Mouse (Mus musculus) forebrain, embryonic 11.5 days (tissue): Measurements from ENCODE around the gene Rbm38. TPM values are rescaled to one million over a fixed set of nuclear protein-coding genes. Genes with fewer than 3 reads are reported as not detected.

Source experiments
- ATAC-seq: fragments of 200-750 bp; cut with Nextera tagmentation; replicated peaks from 2 replicates; pipeline ENCODE4 v1.8.0; 2017; ENCODE audit warnings: moderate TSS enrichment; ENCODE audit not compliant: low FRiP score
- DNase-seq: peaks from one replicate; pipeline ENCODE4 v3.0.0-alpha.2; 2017; ENCODE audit warnings: low spot score
- H3K27ac ChIP-seq: fragments of 300-500 bp; sonication (generic); 2 replicates; pipeline ENCODE4 v1.5.1; 2014; ENCODE audit warnings: low read depth, low read length
- H3K27me3 ChIP-seq: fragments of 300-500 bp; sonication (generic); 2 replicates; pipeline ENCODE4 v1.6.1; 2014; ENCODE audit warnings: mild to moderate bottlenecking, low read length, mixed read lengths; ENCODE audit not compliant: control insufficient read depth, insufficient read depth
- H3K36me3 ChIP-seq: fragments of 300-500 bp; sonication (generic); 2 replicates; pipeline ENCODE4 v1.6.1; 2014; ENCODE audit warnings: mild to moderate bottlenecking, low read length, moderate library complexity, mixed read lengths; ENCODE audit not compliant: control insufficient read depth, insufficient read depth
- H3K4me1 ChIP-seq: fragments of 300-500 bp; sonication (generic); replicated peaks from 2 replicates; pipeline ENCODE4 v1.6.1; 2014; ENCODE audit warnings: low read length, mixed read lengths; ENCODE audit not compliant: control insufficient read depth, insufficient read depth
- H3K4me2 ChIP-seq: fragments of 300-500 bp; sonication (generic); 2 replicates; pipeline ENCODE4 v1.6.1; 2014; ENCODE audit warnings: low read depth, mild to moderate bottlenecking, low read length, moderate library complexity, mixed read lengths; ENCODE audit not compliant: severe bottlenecking
- H3K4me3 ChIP-seq: fragments of 300-500 bp; sonication (generic); 2 replicates; pipeline ENCODE4 v1.5.1; 2014; ENCODE audit warnings: low read depth, low read length
- H3K9ac ChIP-seq: fragments of 300-500 bp; sonication (generic); 2 replicates; pipeline ENCODE4 v1.6.1; 2014; ENCODE audit warnings: low read length
- H3K9me3 ChIP-seq: fragments of 300-500 bp; sonication (generic); 2 replicates; pipeline ENCODE4 v1.6.1; 2016; ENCODE audit warnings: low read length, mixed read lengths; ENCODE audit not compliant: control insufficient read depth
- WGBS: fragments of 180-500 bp; shearing (Covaris S2); extraction: QIAGEN DNeasy Blood & Tissue Kit; methylation state at CpG from one replicate; pipeline ENCODE4 v1.1.7; 2014; 5-methylcytosine and 5-hydroxymethylcytosine counted together
- polyA plus RNA-seq: library from polyadenylated mRNA; unstranded; fragments of >200 nt; fragmentation: Nextera tagmentation; extraction: Ambion mirVana; gene quantifications from 2 replicates; pipeline ENCODE4 v1.2.1, GENCODE M21; 2014

Gene Rbm38
- polyA plus RNA-seq, 1 experiment from 2014 or later = 111 TPM

GRCm38 (mm10) chr2:173063219-173063618, 42.9 kb downstream of the Rbm38 start:
- Histone ChIP-seq H3K9ac (no peak overlapping the region), H3K27ac (no peak overlapping the region), H3K36me3 (no peaks in the 10 kb centered on the region), H3K4me1 (peaks cover 3% of the 10 kb centered on the region; the same call in 1 of the 2 replicates), H3K4me2 (no peak overlapping the region), H3K27me3 (no peaks in the 10 kb centered on the region), H3K9me3 (no peaks in the 10 kb centered on the region), H3K4me3 (no peak overlapping the region)
- DNase-seq (no peak), ATAC-seq (no peak)
- 89% methylated on average over 1 of the region's 1 CpGs for WGBS

GRCm38 (mm10) chr2:173064864-173065263, 44.6 kb downstream of the Rbm38 start:
- no peak for ATAC-seq
- 93% methylated on average over 2 of the region's 2 CpGs for WGBS
- no peak overlapping the region for H3K4me2 ChIP-seq

GRCm38 (mm10) chr2:173072948-173073347, 52.6 kb downstream of the Rbm38 start:
- no peak for ATAC-seq
- Histone ChIP-seq H3K27ac (no peak overlapping the region), H3K4me3 (no peak overlapping the region), H3K27me3 (no peaks in the 10 kb centered on the region), H3K36me3 (no peaks in the 10 kb centered on the region), H3K9me3 (no peaks in the 10 kb centered on the region), H3K4me2 (no peak overlapping the region), H3K9ac (no peak overlapping the region), H3K4me1 (no peaks in the 10 kb centered on the region)
- DNase-seq = no peak
- WGBS = 93% methylated on average over 7 of the region's 7 CpGs

More at GRCm38 (mm10) chr2:173064864-173065263, 44.6 kb downstream of the Rbm38 start:
- no peak overlapping the region for H3K4me3 ChIP-seq
- no peaks in the 10 kb centered on the region for H3K36me3 ChIP-seq
- H3K9me3 ChIP-seq = no peaks in the 10 kb centered on the region
- H3K9ac ChIP-seq = no peak overlapping the region
- H3K27ac ChIP-seq = no peak overlapping the region
- no peaks in the 10 kb centered on the region for H3K4me1 ChIP-seq
- no peak for DNase-seq
- no peaks in the 10 kb centered on the region for H3K27me3 ChIP-seq

DNA sequence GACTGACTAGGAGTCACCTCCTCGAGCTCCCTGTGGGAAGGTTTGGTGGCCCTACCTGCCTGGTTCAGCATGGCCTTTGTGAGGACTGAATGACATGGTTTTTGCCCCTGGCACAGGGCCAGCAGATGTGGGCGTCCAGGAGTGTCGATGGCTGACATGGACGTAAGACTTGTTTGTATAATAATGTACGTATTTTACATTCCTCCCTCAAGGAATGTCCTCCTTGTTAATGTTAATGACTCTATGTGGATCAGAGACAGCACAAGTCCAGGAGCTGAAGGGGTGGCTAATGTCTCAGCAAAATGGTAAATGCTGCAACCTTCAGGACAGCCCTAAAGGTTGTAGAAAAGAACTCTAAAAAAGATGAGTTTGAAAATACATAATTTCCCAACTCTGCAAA, 53.4 kb downstream of the Rbm38 start:
- Histone ChIP-seq H3K4me1 (no peaks in the 10 kb centered on the region), H3K27me3 (no peaks in the 10 kb centered on the region), H3K9me3 (no peaks in the 10 kb centered on the region), H3K4me2 (no peak overlapping the region), H3K9ac (no peak overlapping the region), H3K4me3 (no peak overlapping the region), H3K36me3 (no peaks in the 10 kb centered on the region), H3K27ac (no peak overlapping the region)
- ATAC-seq (no peak), DNase-seq (no peak)
- WGBS = 78% methylated on average over 5 of the region's 5 CpGs

- no peaks in the 10 kb centered on the region for H3K27me3 ChIP-seq
Measured at GRCm38 (mm10) chr2:173076921-173077320, 56.6 kb downstream of the Rbm38 start.

GRCm38 (mm10) chr2:173079766-173080549, 59.7 kb downstream of the Rbm38 start:
- 60% methylated on average over 10 of the region's 10 CpGs for WGBS
- no peak overlapping the region for H3K27ac ChIP-seq
- no peaks in the 10 kb centered on the region for H3K36me3 ChIP-seq
- no peak overlapping the region for H3K4me2 ChIP-seq
- H3K9ac ChIP-seq = no peak overlapping the region
- no peak for DNase-seq
- H3K27me3 ChIP-seq = no peaks in the 10 kb centered on the region
- 0 out of 2 replicates have a peak, but pooled peaks cover 2% of the 10 kb centered on the region for H3K4me1 ChIP-seq
- no peaks in the 10 kb centered on the region for H3K9me3 ChIP-seq
- no peak overlapping the region for H3K4me3 ChIP-seq
- no peak for ATAC-seq

More at GRCm38 (mm10) chr2:173076921-173077320, 56.6 kb downstream of the Rbm38 start:
- ATAC-seq (no peak), DNase-seq (no peak)
- Histone ChIP-seq H3K36me3 (no peaks in the 10 kb centered on the region), H3K27ac (no peak overlapping the region), H3K4me1 (no peaks in the 10 kb centered on the region), H3K9me3 (no peaks in the 10 kb centered on the region), H3K9ac (no peak overlapping the region), H3K4me3 (no peak overlapping the region), H3K4me2 (no peak overlapping the region)
- 89% methylated on average over 9 of the region's 9 CpGs for WGBS

GRCm38 (mm10) chr2:173080785-173081241, 60.5 kb downstream of the Rbm38 start:
- WGBS = 39% methylated on average over 10 of the region's 10 CpGs
- H3K27ac ChIP-seq = no peak overlapping the region

DNA sequence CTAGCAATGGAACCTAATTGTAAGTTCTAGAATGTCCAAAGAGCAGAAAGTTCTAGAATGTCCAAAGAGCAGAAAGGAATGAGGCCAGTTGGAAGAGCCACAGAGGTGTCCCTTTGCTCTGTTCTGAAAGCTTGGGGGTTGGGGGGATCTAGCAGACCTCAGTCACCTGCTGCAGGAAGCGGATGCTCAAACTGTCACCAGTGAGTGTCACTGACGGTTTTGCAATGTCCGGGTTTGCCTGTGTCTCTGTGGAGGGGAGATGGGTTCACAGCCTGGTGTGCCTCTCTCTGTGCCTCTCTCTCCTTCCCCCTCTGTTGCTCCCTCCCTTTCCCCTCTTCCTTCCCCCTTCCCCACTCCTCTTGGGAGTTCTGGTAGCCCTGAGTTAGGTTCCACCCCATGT, 62.4 kb downstream of the Rbm38 start:
- Histone ChIP-seq H3K9me3 (no peaks in the 10 kb centered on the region), H3K36me3 (no peaks in the 10 kb centered on the region), H3K4me1 (0 out of 2 replicates have a peak, but pooled peaks cover 2% of the 10 kb centered on the region), H3K4me3 (no peak overlapping the region), H3K4me2 (no peak overlapping the region), H3K9ac (no peak overlapping the region), H3K27ac (no peak overlapping the region), H3K27me3 (no peaks in the 10 kb centered on the region)
- DNase-seq = no peak
- ATAC-seq = no peak
- 82% methylated on average over 3 of the region's 3 CpGs for WGBS

More at GRCm38 (mm10) chr2:173080785-173081241, 60.5 kb downstream of the Rbm38 start:
- Histone ChIP-seq H3K9me3 (no peaks in the 10 kb centered on the region), H3K9ac (no peak overlapping the region), H3K4me1 (0 out of 2 replicates have a peak, but pooled peaks cover 2% of the 10 kb centered on the region), H3K36me3 (no peaks in the 10 kb centered on the region), H3K4me2 (no peak overlapping the region), H3K4me3 (no peak overlapping the region), H3K27me3 (no peaks in the 10 kb centered on the region)
- DNase-seq (peak; percentile 87), ATAC-seq (peak; percentile 58)
